Mouse (Mus musculus): ENCODE measurements around the gene Polr2l. TPM values are rescaled to one million over a fixed set of nuclear protein-coding genes. Genes with fewer than 3 reads are reported as not detected.

Gene Polr2l
- total and polyA plus RNA-seq, 2 experiments from 2014 or later, result 21.1 to 73.2 TPM

- 10% methylated on average over 10 of the region's 10 CpGs for WGBS
- Histone ChIP-seq H3K4me3 (ENCODE audit: low read depth, low read length) (peak overlapping the region; percentile 60), H3K9ac (no peak overlapping the region), H3K9me3 (ENCODE audit: low read length) (no peaks in the 10 kb centered on the region), H3K27ac (ENCODE audit: low read depth, low read length) (peak overlapping the region; percentile 54), H3K36me3 (ENCODE audit: insufficient read depth) (no peaks in the 10 kb centered on the region), H3K4me2 (ENCODE audit: low read depth) (peak overlapping the region; percentile 94), H3K27me3 (ENCODE audit: insufficient read depth, low read length) (no peaks in the 10 kb centered on the region; the same call in 1 of the 2 replicates), H3K4me1 (ENCODE audit: insufficient read depth) (0 out of 2 replicates have a peak, but pooled peaks cover 4% of the 10 kb centered on the region)
- peak; percentile 93 for TF ChIP-seq CTCF (IDR thresholded peaks at IDR 0.05; ENCODE audit: low read depth)
- DNase-seq (peak; percentile 83), ATAC-seq (peak; percentile 74)
Observed at GRCm38 (mm10) chr7:141480842-141481497, 6.0 kb upstream of the Polr2l start.

- no peaks in the 10 kb centered on the region for H3K36me3 ChIP-seq (ENCODE audit: insufficient read depth)
- no peak for TF ChIP-seq CTCF (IDR thresholded peaks at IDR 0.05; ENCODE audit: low read depth)
- ATAC-seq (no peak), DNase-seq (no peak)
- no peak overlapping the region for H3K4me2 ChIP-seq (ENCODE audit: low read depth)
- H3K9ac ChIP-seq, result no peak overlapping the region
- H3K4me1 ChIP-seq (ENCODE audit: insufficient read depth), result peaks cover 13% of the 10 kb centered on the region
- WGBS, result 78% methylated on average over 5 of the region's 5 CpGs
- no peak overlapping the region for H3K27ac ChIP-seq (ENCODE audit: low read depth, low read length)
- no peaks in the 10 kb centered on the region; the same call in 1 of the 2 replicates for H3K27me3 ChIP-seq (ENCODE audit: insufficient read depth, low read length)
- H3K9me3 ChIP-seq (ENCODE audit: low read length), result no peaks in the 10 kb centered on the region
- H3K4me3 ChIP-seq (ENCODE audit: low read depth, low read length), result no peak overlapping the region
Observed at GRCm38 (mm10) chr7:141478270-141478748, 3.4 kb upstream of the Polr2l start.

- no peak for DNase-seq
- no peak overlapping the region for H3K4me3 ChIP-seq (ENCODE audit: low read depth, low read length)
- no peak overlapping the region for H3K9ac ChIP-seq
- no peak for ATAC-seq
- no peaks in the 10 kb centered on the region; the same call in 1 of the 2 replicates for H3K36me3 ChIP-seq (ENCODE audit: insufficient read depth)
- no peak for TF ChIP-seq CTCF (IDR thresholded peaks at IDR 0.05; ENCODE audit: low read depth)
- H3K9me3 ChIP-seq (ENCODE audit: low read length), result no peaks in the 10 kb centered on the region
- H3K4me1 ChIP-seq (ENCODE audit: insufficient read depth), result peaks cover 13% of the 10 kb centered on the region
- no peak overlapping the region for H3K4me2 ChIP-seq (ENCODE audit: low read depth)
- no peak overlapping the region for H3K27ac ChIP-seq (ENCODE audit: low read depth, low read length)
- no peaks in the 10 kb centered on the region; the same call in 1 of the 2 replicates for H3K27me3 ChIP-seq (ENCODE audit: insufficient read depth, low read length)
- WGBS, result 73% methylated on average over 4 of the region's 4 CpGs
Observed at GRCm38 (mm10) chr7:141477578-141478269, 2.8 kb upstream of the Polr2l start.

GRCm38 (mm10) chr7:141476981-141477370 is 2.0 kb upstream of the Polr2l start:
- Histone ChIP-seq H3K27ac (ENCODE audit: low read depth, low read length) (no peak overlapping the region), H3K4me1 (ENCODE audit: insufficient read depth) (peaks cover 13% of the 10 kb centered on the region), H3K9me3 (ENCODE audit: low read length) (no peaks in the 10 kb centered on the region), H3K27me3 (ENCODE audit: insufficient read depth, low read length) (no peaks in the 10 kb centered on the region; the same call in 1 of the 2 replicates), H3K9ac (no peak overlapping the region), H3K36me3 (ENCODE audit: insufficient read depth) (peaks cover 4% of the 10 kb centered on the region), H3K4me2 (ENCODE audit: low read depth) (peak overlapping the region; percentile 71; the same call in 1 of the 2 replicates), H3K4me3 (ENCODE audit: low read depth, low read length) (no peak overlapping the region)
- WGBS, result 15% methylated on average over 7 of the region's 7 CpGs
- DNase-seq (no peak), ATAC-seq (no peak)
- no peak for TF ChIP-seq CTCF (IDR thresholded peaks at IDR 0.05; ENCODE audit: low read depth)

- DNase-seq, result peak; percentile 23
- peak overlapping the region; percentile 29; the same call in 1 of the 2 replicates for H3K27ac ChIP-seq (ENCODE audit: low read depth, low read length)
- H3K4me1 ChIP-seq (ENCODE audit: insufficient read depth), result peaks cover 10% of the 10 kb centered on the region
- WGBS, result 2% methylated on average over 16 of the region's 17 CpGs
- H3K36me3 ChIP-seq (ENCODE audit: insufficient read depth), result peaks cover 6% of the 10 kb centered on the region
- no peak overlapping the region for H3K9ac ChIP-seq
- H3K4me2 ChIP-seq (ENCODE audit: low read depth), result peak overlapping the region; percentile 71
- no peak overlapping the region for H3K4me3 ChIP-seq (ENCODE audit: low read depth, low read length)
- H3K27me3 ChIP-seq (ENCODE audit: insufficient read depth, low read length), result no peaks in the 10 kb centered on the region; the same call in 1 of the 2 replicates
- TF ChIP-seq CTCF (IDR thresholded peaks at IDR 0.05; ENCODE audit: low read depth), result peak; percentile 34
- no peak for ATAC-seq
- H3K9me3 ChIP-seq (ENCODE audit: low read length), result no peaks in the 10 kb centered on the region
Observed at GRCm38 (mm10) chr7:141476226-141476980, 1.5 kb upstream of the Polr2l start.

- no peak for TF ChIP-seq CTCF (IDR thresholded peaks at IDR 0.05; ENCODE audit: low read depth)
- Histone ChIP-seq H3K36me3 (ENCODE audit: insufficient read depth) (peaks cover 11% of the 10 kb centered on the region), H3K9me3 (ENCODE audit: low read length) (no peaks in the 10 kb centered on the region), H3K9ac (peak overlapping the region; percentile 91), H3K27me3 (ENCODE audit: insufficient read depth, low read length) (no peaks in the 10 kb centered on the region; the same call in 1 of the 2 replicates), H3K4me1 (ENCODE audit: insufficient read depth) (peaks cover 9% of the 10 kb centered on the region), H3K4me2 (ENCODE audit: low read depth) (peak overlapping the region; percentile 71), H3K4me3 (ENCODE audit: low read depth, low read length) (peak overlapping the region; percentile 69), H3K27ac (ENCODE audit: low read depth, low read length) (peak overlapping the region; percentile 29; the same call in 1 of the 2 replicates)
- DNase-seq, result no peak
- no peak for ATAC-seq
- 2% methylated on average over 12 of the region's 12 CpGs for WGBS
Observed at GRCm38 (mm10) chr7:141475805-141476158, 850 bp upstream of the Polr2l start.

All from forebrain, postnatal 0 days (tissue).